Mouse (Mus musculus) bone marrow macrophage, adult 2 months (primary cell): Measurements from ENCODE around the gene Cib3. TPM values are rescaled to one million over a fixed set of nuclear protein-coding genes. Genes with fewer than 3 reads are reported as not detected.

Experiments used
- H3K27ac ChIP-seq: 2 replicates; pipeline ENCODE4 v1.5.1; 2012; ENCODE audit warnings: low read depth, low read length; ENCODE audit not compliant: insufficient read depth
- H3K4me1 ChIP-seq: 2 replicates; pipeline ENCODE4 v1.6.1; 2012; ENCODE audit warnings: low read length; ENCODE audit not compliant: control insufficient read depth, insufficient read depth
- H3K4me3 ChIP-seq: 2 replicates; pipeline ENCODE4 v1.5.1; 2012; ENCODE audit warnings: mild to moderate bottlenecking, low read length, moderate library complexity; ENCODE audit not compliant: insufficient read depth
- CTCF ChIP-seq: IDR thresholded peaks from 2 replicates; pipeline ENCODE4 v1.5.1; 2012; ENCODE audit warnings: low read depth, mild to moderate bottlenecking, low read length, moderate library complexity
- POLR2A ChIP-seq: IDR thresholded peaks from 2 replicates; pipeline ENCODE4 v1.6.1; 2012; ENCODE audit warnings: mild to moderate bottlenecking, low read depth, low read length, borderline replicate concordance
- polyA plus RNA-seq: library from polyadenylated mRNA; stranded (reverse); fragments of >200 nt; gene quantifications from 2 replicates; pipeline ENCODE4 v1.2.4, GENCODE M21; 2012; ENCODE audit not compliant: missing spikeins, insufficient read depth, insufficient read length

The Cib3 gene
- polyA plus RNA-seq: 0.54 TPM in 1 of 2 replicates, not detected in the other

- TF ChIP-seq CTCF: no peak
- no peak for TF ChIP-seq POLR2A
- H3K4me3 ChIP-seq: no peak within 1 kb of the TSS
- H3K27ac ChIP-seq: no peak within 1 kb of the TSS
- peaks cover 18% of the 10 kb centered on the region for H3K4me1 ChIP-seq
These were observed at the start of gene Cib3 for GRCm38 (mm10) chr8:72212751-72213150. Gene Cib3 (minus strand): TSS chr8:72212837.

GRCm38 (mm10) chr8:72261872-72262271 is 49.2 kb upstream of the Cib3 start:
- Histone ChIP-seq H3K27ac (no peak overlapping the region), H3K4me1 (no peaks in the 10 kb centered on the region), H3K4me3 (no peak overlapping the region)
- TF ChIP-seq POLR2A (no peak), CTCF (peak; percentile 27; the same call in 1 of the 2 replicates)

DNA sequence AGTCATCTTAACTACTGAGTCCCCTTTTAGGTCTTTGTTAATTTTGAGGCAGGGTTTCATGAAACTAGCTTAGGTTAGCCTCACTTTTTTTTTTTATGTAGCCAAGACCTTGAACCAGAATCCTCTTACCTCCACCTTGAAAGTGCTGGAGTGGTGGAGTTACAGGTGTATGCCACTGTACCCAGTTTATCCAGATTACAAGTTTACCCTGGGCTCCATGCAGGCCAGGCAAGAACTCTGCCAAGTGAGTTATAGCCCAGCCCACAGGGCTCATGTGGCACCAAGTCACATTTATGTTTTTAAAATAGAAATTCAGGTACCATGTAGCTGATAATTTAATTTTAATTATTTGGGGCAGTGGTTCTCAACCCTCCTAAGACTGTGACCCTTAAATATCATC is 48.8 kb upstream of the Cib3 start:
- no peak for TF ChIP-seq POLR2A
- no peak for TF ChIP-seq CTCF
- Histone ChIP-seq H3K4me3 (no peak overlapping the region), H3K4me1 (no peaks in the 10 kb centered on the region), H3K27ac (no peak overlapping the region)

GRCm38 (mm10) chr8:72261019-72261418 is 48.4 kb upstream of the Cib3 start:
- no peak overlapping the region for H3K27ac ChIP-seq
- TF ChIP-seq CTCF: peak; percentile 76
- no peak for TF ChIP-seq POLR2A
- no peaks in the 10 kb centered on the region for H3K4me1 ChIP-seq
- H3K4me3 ChIP-seq: no peak overlapping the region

DNA sequence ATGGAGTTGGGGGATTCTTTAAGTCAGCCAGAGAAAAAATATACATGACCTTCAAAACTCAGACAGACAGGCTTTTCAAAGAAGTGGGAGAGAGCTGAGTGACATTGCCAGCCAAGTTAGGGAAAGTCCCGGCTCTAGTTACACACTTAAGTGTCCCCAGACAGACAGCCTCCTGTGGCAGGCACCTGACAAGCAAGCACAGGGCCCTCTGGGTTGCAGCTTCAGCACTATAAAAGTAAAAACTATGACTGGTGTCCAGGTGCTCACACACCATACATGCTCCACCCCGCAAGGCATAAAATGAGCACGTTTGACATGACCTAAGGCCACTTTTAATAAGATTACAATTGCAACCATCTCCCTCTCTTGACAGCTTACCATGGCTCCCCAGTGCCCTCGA is 47.9 kb upstream of the Cib3 start:
- H3K4me1 ChIP-seq: no peaks in the 10 kb centered on the region

DNA sequence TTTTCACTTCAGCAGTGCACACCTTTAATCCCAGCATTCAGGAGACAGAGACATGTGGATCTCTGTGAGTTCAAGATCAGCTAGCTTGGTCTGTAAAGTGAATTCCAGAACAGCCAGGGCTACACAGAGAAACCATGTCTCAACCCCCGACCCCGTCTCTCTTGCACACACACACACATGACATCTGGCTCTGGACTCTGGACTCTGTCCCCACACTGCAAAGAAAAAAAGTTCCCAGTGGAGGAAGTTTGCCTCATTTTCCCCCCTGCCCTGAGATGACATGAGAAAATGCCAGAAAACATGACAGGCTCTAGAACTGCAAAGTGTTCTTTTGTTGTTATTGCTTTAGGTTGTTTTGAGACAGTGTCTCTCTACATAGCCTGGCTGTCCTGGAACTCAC is 47.2 kb upstream of the Cib3 start:
- Histone ChIP-seq H3K27ac (no peak overlapping the region), H3K4me3 (no peak overlapping the region), H3K4me1 (no peaks in the 10 kb centered on the region)
- TF ChIP-seq POLR2A (no peak), CTCF (no peak)

More for the DNA sequence above, 47.9 kb upstream of the Cib3 start:
- H3K27ac ChIP-seq: no peak overlapping the region
- no peak overlapping the region for H3K4me3 ChIP-seq
- TF ChIP-seq CTCF (no peak), POLR2A (no peak)

DNA sequence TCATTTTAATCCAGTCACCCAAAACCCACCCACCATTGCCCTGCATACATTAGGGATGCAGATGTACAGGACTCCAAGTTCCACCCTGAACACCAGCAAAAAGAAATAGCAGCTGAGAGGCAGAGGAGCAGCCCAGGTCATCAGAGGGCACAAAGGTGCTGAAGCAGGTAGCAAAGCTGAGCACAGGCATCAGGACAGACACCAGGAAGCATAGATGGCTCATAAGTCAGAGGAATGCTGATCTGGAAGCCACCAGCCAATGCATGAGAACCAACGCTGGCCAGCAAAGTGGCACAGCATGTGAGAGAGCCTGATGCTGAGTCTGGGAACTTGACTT is 45.2 kb upstream of the Cib3 start:
- Histone ChIP-seq H3K27ac (no peak overlapping the region), H3K4me3 (no peak overlapping the region), H3K4me1 (no peaks in the 10 kb centered on the region)
- no peak for TF ChIP-seq CTCF
- TF ChIP-seq POLR2A: no peak

- Histone ChIP-seq H3K4me1 (no peaks in the 10 kb centered on the region), H3K27ac (no peak overlapping the region), H3K4me3 (no peak overlapping the region)
- TF ChIP-seq CTCF (peak; percentile 48; the same call in 1 of the 2 replicates), POLR2A (no peak)
These were observed 44.7 kb upstream of the Cib3 start for GRCm38 (mm10) chr8:72257171-72257901.

DNA sequence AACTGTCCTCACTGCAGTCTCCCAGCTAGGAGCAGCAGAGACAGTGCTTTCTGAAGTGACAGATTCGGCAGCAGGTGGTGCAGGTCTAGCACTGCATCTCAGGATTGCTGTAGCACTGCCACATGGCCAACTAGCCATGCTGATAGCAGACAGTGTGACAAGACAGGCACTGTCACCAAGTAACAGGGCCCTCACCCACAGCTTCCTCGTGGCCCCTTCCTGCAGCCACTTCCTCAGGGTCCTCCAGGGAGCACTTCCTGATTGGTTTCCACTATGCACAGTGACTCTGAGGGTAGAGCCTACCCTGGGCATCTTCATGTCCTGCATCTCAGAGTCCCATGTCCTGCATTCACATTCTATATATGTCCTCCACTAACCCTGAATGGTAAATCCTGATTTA is 32.0 kb upstream of the Cib3 start:
- Histone ChIP-seq H3K4me1 (peaks cover 36% of the 10 kb centered on the region), H3K27ac (peak overlapping the region; percentile 36), H3K4me3 (no peak overlapping the region)
- TF ChIP-seq CTCF (no peak), POLR2A (no peak)

- H3K4me3 ChIP-seq: no peak overlapping the region
- H3K4me1 ChIP-seq: peaks cover 36% of the 10 kb centered on the region
- H3K27ac ChIP-seq: no peak overlapping the region
- TF ChIP-seq POLR2A (no peak), CTCF (no peak)
These were observed 29.6 kb upstream of the Cib3 start for GRCm38 (mm10) chr8:72242226-72242625.
